Mouse (Mus musculus): ENCODE results near the gene Gnaq. TPM values are rescaled to one million over a fixed set of nuclear protein-coding genes. Genes with fewer than 3 reads are reported as not detected.

Gene Gnaq
- polyA plus RNA-seq, 1 experiment from 2014 or later: 48.4 TPM

- H3K9ac ChIP-seq: no peak overlapping the region
- ATAC-seq (ENCODE audit: low FRiP score): no peak
- no peak for DNase-seq (ENCODE audit: low spot score)
- H3K9me3 ChIP-seq (ENCODE audit: control insufficient read depth, low read length): no peaks in the 10 kb centered on the region
- no peak overlapping the region for H3K27ac ChIP-seq
- no peak overlapping the region for H3K4me3 ChIP-seq (replicated peaks; ENCODE audit: low read length)
- H3K27me3 ChIP-seq (ENCODE audit: control insufficient read depth, insufficient read depth, low read length): no peaks in the 10 kb centered on the region
- WGBS: 85% methylated on average over 8 of the region's 8 CpGs
- peaks cover 27% of the 10 kb centered on the region for H3K4me1 ChIP-seq (replicated peaks; ENCODE audit: control insufficient read depth, insufficient read depth, low read length)
- H3K36me3 ChIP-seq (replicated peaks; ENCODE audit: control insufficient read depth, insufficient read depth): no peaks in the 10 kb centered on the region
- H3K4me2 ChIP-seq (replicated peaks): no peak overlapping the region
These were observed 103.0 kb downstream of the Gnaq start for GRCm38 (mm10) chr19:16235594-16235993.

- no peaks in the 10 kb centered on the region for H3K36me3 ChIP-seq (replicated peaks; ENCODE audit: control insufficient read depth, insufficient read depth)
- ATAC-seq (ENCODE audit: low FRiP score) (no peak), DNase-seq (ENCODE audit: low spot score) (no peak)
- 96% methylated on average over 1 of the region's 1 CpGs for WGBS
- no peaks in the 10 kb centered on the region for H3K9me3 ChIP-seq (ENCODE audit: control insufficient read depth, low read length)
- H3K27ac ChIP-seq: no peak overlapping the region
- no peak overlapping the region for H3K4me3 ChIP-seq (replicated peaks; ENCODE audit: low read length)
- no peak overlapping the region for H3K9ac ChIP-seq
- H3K4me1 ChIP-seq (replicated peaks; ENCODE audit: control insufficient read depth, insufficient read depth, low read length): peaks cover 31% of the 10 kb centered on the region
- no peak overlapping the region for H3K4me2 ChIP-seq (replicated peaks)
- H3K27me3 ChIP-seq (ENCODE audit: control insufficient read depth, insufficient read depth, low read length): no peaks in the 10 kb centered on the region
These were observed 104.4 kb downstream of the Gnaq start for GRCm38 (mm10) chr19:16237034-16237433.

GRCm38 (mm10) chr19:16238072-16238471 is 105.4 kb downstream of the Gnaq start:
- no peak for DNase-seq (ENCODE audit: low spot score)
- no peak overlapping the region for H3K4me2 ChIP-seq (replicated peaks)
- H3K9ac ChIP-seq: no peak overlapping the region
- 0 out of 2 replicates have a peak overlapping the region, but pooled peaks have one; percentile 55 for H3K27ac ChIP-seq
- no peaks in the 10 kb centered on the region for H3K36me3 ChIP-seq (replicated peaks; ENCODE audit: control insufficient read depth, insufficient read depth)
- H3K4me3 ChIP-seq (replicated peaks; ENCODE audit: low read length): no peak overlapping the region
- WGBS: 59% methylated on average over 4 of the region's 4 CpGs
- H3K27me3 ChIP-seq (ENCODE audit: control insufficient read depth, insufficient read depth, low read length): no peaks in the 10 kb centered on the region
- peaks cover 31% of the 10 kb centered on the region for H3K4me1 ChIP-seq (replicated peaks; ENCODE audit: control insufficient read depth, insufficient read depth, low read length)
- ATAC-seq (ENCODE audit: low FRiP score): no peak
- H3K9me3 ChIP-seq (ENCODE audit: control insufficient read depth, low read length): no peaks in the 10 kb centered on the region

GRCm38 (mm10) chr19:16238512-16238911 is 105.9 kb downstream of the Gnaq start:
- peak overlapping the region; percentile 55 for H3K27ac ChIP-seq
- WGBS: 31% methylated on average over 2 of the region's 2 CpGs
- H3K27me3 ChIP-seq (ENCODE audit: control insufficient read depth, insufficient read depth, low read length): no peaks in the 10 kb centered on the region
- H3K9me3 ChIP-seq (ENCODE audit: control insufficient read depth, low read length): no peaks in the 10 kb centered on the region
- H3K4me3 ChIP-seq (replicated peaks; ENCODE audit: low read length): no peak overlapping the region
- ATAC-seq (ENCODE audit: low FRiP score) (0 out of 2 replicates have a peak, but pooled peaks have one; percentile 6), DNase-seq (ENCODE audit: low spot score) (no peak)
- no peaks in the 10 kb centered on the region for H3K36me3 ChIP-seq (replicated peaks; ENCODE audit: control insufficient read depth, insufficient read depth)
- no peak overlapping the region for H3K4me2 ChIP-seq (replicated peaks)
- no peak overlapping the region for H3K9ac ChIP-seq
- peaks cover 32% of the 10 kb centered on the region for H3K4me1 ChIP-seq (replicated peaks; ENCODE audit: control insufficient read depth, insufficient read depth, low read length)

- Histone ChIP-seq H3K9ac (no peak overlapping the region), H3K4me1 (replicated peaks; ENCODE audit: control insufficient read depth, insufficient read depth, low read length) (peaks cover 35% of the 10 kb centered on the region), H3K27ac (no peak overlapping the region), H3K9me3 (ENCODE audit: control insufficient read depth, low read length) (no peaks in the 10 kb centered on the region), H3K36me3 (replicated peaks; ENCODE audit: control insufficient read depth, insufficient read depth) (no peaks in the 10 kb centered on the region), H3K4me2 (replicated peaks) (no peak overlapping the region), H3K27me3 (ENCODE audit: control insufficient read depth, insufficient read depth, low read length) (no peaks in the 10 kb centered on the region), H3K4me3 (replicated peaks; ENCODE audit: low read length) (no peak overlapping the region)
- no peak for DNase-seq (ENCODE audit: low spot score)
- WGBS: 72% methylated on average over 3 of the region's 3 CpGs
- ATAC-seq (ENCODE audit: low FRiP score): 0 out of 2 replicates have a peak, but pooled peaks have one; percentile 38
These were observed 110.1 kb downstream of the Gnaq start for GRCm38 (mm10) chr19:16242708-16243107.

- Histone ChIP-seq H3K4me1 (replicated peaks; ENCODE audit: control insufficient read depth, insufficient read depth, low read length) (peaks cover 31% of the 10 kb centered on the region), H3K36me3 (replicated peaks; ENCODE audit: control insufficient read depth, insufficient read depth) (no peaks in the 10 kb centered on the region), H3K4me2 (replicated peaks) (no peak overlapping the region), H3K9me3 (ENCODE audit: control insufficient read depth, low read length) (no peaks in the 10 kb centered on the region), H3K27ac (no peak overlapping the region), H3K4me3 (replicated peaks; ENCODE audit: low read length) (no peak overlapping the region), H3K9ac (no peak overlapping the region), H3K27me3 (ENCODE audit: control insufficient read depth, insufficient read depth, low read length) (no peaks in the 10 kb centered on the region)
- no peak for DNase-seq (ENCODE audit: low spot score)
- WGBS: 98% methylated on average over 2 of the region's 2 CpGs
- ATAC-seq (ENCODE audit: low FRiP score): no peak
These were observed 116.4 kb downstream of the Gnaq start for GRCm38 (mm10) chr19:16249025-16249424.

GRCm38 (mm10) chr19:16250921-16251320 is 118.3 kb downstream of the Gnaq start:
- Histone ChIP-seq H3K27me3 (ENCODE audit: control insufficient read depth, insufficient read depth, low read length) (no peaks in the 10 kb centered on the region), H3K4me3 (replicated peaks; ENCODE audit: low read length) (no peak overlapping the region), H3K4me1 (replicated peaks; ENCODE audit: control insufficient read depth, insufficient read depth, low read length) (peaks cover 28% of the 10 kb centered on the region), H3K9me3 (ENCODE audit: control insufficient read depth, low read length) (no peaks in the 10 kb centered on the region), H3K9ac (no peak overlapping the region), H3K36me3 (replicated peaks; ENCODE audit: control insufficient read depth, insufficient read depth) (no peaks in the 10 kb centered on the region), H3K27ac (peak overlapping the region; percentile 56; the same call in 1 of the 2 replicates), H3K4me2 (replicated peaks) (no peak overlapping the region)
- DNase-seq (ENCODE audit: low spot score): no peak
- WGBS: 48% methylated on average over 3 of the region's 3 CpGs
- ATAC-seq (ENCODE audit: low FRiP score): no peak

- Histone ChIP-seq H3K9me3 (ENCODE audit: control insufficient read depth, low read length) (no peaks in the 10 kb centered on the region), H3K4me2 (replicated peaks) (no peak overlapping the region), H3K36me3 (replicated peaks; ENCODE audit: control insufficient read depth, insufficient read depth) (no peaks in the 10 kb centered on the region), H3K4me3 (replicated peaks; ENCODE audit: low read length) (no peak overlapping the region), H3K27me3 (ENCODE audit: control insufficient read depth, insufficient read depth, low read length) (no peaks in the 10 kb centered on the region), H3K4me1 (replicated peaks; ENCODE audit: control insufficient read depth, insufficient read depth, low read length) (peaks cover 28% of the 10 kb centered on the region), H3K9ac (no peak overlapping the region), H3K27ac (no peak overlapping the region)
- ATAC-seq (ENCODE audit: low FRiP score) (no peak), DNase-seq (ENCODE audit: low spot score) (no peak)
- WGBS: 73% methylated on average over 5 of the region's 5 CpGs
These were observed 119.2 kb downstream of the Gnaq start for GRCm38 (mm10) chr19:16251819-16252218.

GRCm38 (mm10) chr19:16252696-16253095 is 120.1 kb downstream of the Gnaq start:
- Histone ChIP-seq H3K9me3 (ENCODE audit: control insufficient read depth, low read length) (no peaks in the 10 kb centered on the region), H3K27ac (peak overlapping the region; percentile 23; the same call in 1 of the 2 replicates), H3K4me2 (replicated peaks) (no peak overlapping the region), H3K36me3 (replicated peaks; ENCODE audit: control insufficient read depth, insufficient read depth) (no peaks in the 10 kb centered on the region), H3K9ac (no peak overlapping the region), H3K4me3 (replicated peaks; ENCODE audit: low read length) (no peak overlapping the region), H3K4me1 (replicated peaks; ENCODE audit: control insufficient read depth, insufficient read depth, low read length) (peaks cover 24% of the 10 kb centered on the region), H3K27me3 (ENCODE audit: control insufficient read depth, insufficient read depth, low read length) (no peaks in the 10 kb centered on the region)
- ATAC-seq (ENCODE audit: low FRiP score): no peak
- no peak for DNase-seq (ENCODE audit: low spot score)
- WGBS: 73% methylated on average over 4 of the region's 4 CpGs

GRCm38 (mm10) chr19:16254881-16255280 is 122.2 kb downstream of the Gnaq start:
- WGBS: 76% methylated on average over 1 of the region's 1 CpGs
- no peak overlapping the region for H3K9ac ChIP-seq
- no peaks in the 10 kb centered on the region for H3K27me3 ChIP-seq (ENCODE audit: control insufficient read depth, insufficient read depth, low read length)
- no peak overlapping the region for H3K4me3 ChIP-seq (replicated peaks; ENCODE audit: low read length)
- H3K36me3 ChIP-seq (replicated peaks; ENCODE audit: control insufficient read depth, insufficient read depth): no peaks in the 10 kb centered on the region
- no peak overlapping the region for H3K27ac ChIP-seq
- no peaks in the 10 kb centered on the region for H3K9me3 ChIP-seq (ENCODE audit: control insufficient read depth, low read length)
- ATAC-seq (ENCODE audit: low FRiP score) (no peak), DNase-seq (ENCODE audit: low spot score) (no peak)
- H3K4me2 ChIP-seq (replicated peaks): no peak overlapping the region
- peaks cover 22% of the 10 kb centered on the region for H3K4me1 ChIP-seq (replicated peaks; ENCODE audit: control insufficient read depth, insufficient read depth, low read length)
